Mouse (Mus musculus): ENCODE results near the gene Papola. TPM values are rescaled to one million over a fixed set of nuclear protein-coding genes. Genes with fewer than 3 reads are reported as not detected.

Papola gene
- 100 to 1,000 TPM; 210 to 229 TPM for total RNA-seq (2023)

DNA sequence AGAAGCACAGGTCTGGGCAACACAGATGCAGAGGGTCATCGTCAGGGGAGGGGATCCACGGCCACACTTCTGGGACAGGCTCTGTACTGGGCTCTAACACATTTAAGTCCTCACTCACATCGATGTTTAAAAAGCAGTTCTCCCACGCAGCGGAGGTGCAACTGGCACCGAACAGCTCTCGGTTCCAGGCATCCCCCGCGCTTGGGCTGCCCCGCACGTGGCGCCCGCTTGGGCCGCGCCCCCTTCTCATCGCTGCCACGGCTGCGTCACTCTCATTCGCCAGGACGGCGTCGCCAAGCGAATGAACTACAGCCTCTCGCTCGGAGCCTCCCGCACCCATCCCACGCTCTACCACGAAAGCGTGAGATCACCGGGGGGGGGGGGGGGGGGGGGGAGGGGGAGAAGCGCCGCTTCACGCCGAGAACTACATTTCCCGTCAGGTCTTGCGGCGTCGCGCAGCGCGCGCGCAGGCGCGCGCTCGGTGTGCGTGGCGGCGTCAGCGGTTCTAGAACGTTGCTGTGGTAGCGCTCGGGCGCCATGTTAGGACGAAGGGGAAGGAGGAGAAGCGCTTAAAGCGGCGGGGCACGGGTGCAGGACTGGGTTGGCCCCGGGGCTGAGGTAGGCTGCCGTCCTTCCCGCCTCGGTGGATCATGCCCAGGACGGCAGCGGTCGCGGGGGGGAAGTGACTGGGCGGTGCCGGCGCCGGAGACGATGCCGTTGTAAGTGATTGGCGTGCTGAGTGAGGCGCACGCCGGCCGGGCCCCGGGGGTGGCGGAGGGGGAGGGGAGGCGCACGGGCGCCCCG, at the start of gene Papola:
TSS of gene Papola (plus strand) at position 499 of the 804 bp plus-strand sequence.

Other genes with a start within 250 kb of the Papola start
- gene Bdkrb2, start 221.5 kb upstream of the Papola start, total RNA-seq (2023): not detected
- not detected for gene Bdkrb1, start 181.6 kb upstream of the Papola start, total RNA-seq (2023)
- 10 to 100 TPM; 11.9 to 13.6 TPM for gene Gskip, start 99.9 kb upstream of the Papola start, total RNA-seq (2023)
- 10 to 100 TPM; 42.2 to 42.5 TPM for gene Atg2b, start 99.5 kb upstream of the Papola start, total RNA-seq (2023)
- gene Ak7, start 78.7 kb upstream of the Papola start, total RNA-seq (2023): not detected
- gene Vrk1, start 225.5 kb downstream of the Papola start, total RNA-seq (2023): 10 to 100 TPM; 44.6 to 46.9 TPM

All from B cell, adult 67 days (primary cell).